Mouse (Mus musculus) thymus, adult 18-20 months (tissue): ENCODE results near the gene Col16a1.
A peak's percentile ranks its signal among the peaks of the same experiment; 100 is the strongest.

Experiments used
- DNase-seq, 2 experiments: peaks; one replicate each; pipeline ENCODE4 v3.0.0; 2022; ENCODE audit warnings: mixed read lengths in 2 of 2

The Col16a1 gene

DNA sequence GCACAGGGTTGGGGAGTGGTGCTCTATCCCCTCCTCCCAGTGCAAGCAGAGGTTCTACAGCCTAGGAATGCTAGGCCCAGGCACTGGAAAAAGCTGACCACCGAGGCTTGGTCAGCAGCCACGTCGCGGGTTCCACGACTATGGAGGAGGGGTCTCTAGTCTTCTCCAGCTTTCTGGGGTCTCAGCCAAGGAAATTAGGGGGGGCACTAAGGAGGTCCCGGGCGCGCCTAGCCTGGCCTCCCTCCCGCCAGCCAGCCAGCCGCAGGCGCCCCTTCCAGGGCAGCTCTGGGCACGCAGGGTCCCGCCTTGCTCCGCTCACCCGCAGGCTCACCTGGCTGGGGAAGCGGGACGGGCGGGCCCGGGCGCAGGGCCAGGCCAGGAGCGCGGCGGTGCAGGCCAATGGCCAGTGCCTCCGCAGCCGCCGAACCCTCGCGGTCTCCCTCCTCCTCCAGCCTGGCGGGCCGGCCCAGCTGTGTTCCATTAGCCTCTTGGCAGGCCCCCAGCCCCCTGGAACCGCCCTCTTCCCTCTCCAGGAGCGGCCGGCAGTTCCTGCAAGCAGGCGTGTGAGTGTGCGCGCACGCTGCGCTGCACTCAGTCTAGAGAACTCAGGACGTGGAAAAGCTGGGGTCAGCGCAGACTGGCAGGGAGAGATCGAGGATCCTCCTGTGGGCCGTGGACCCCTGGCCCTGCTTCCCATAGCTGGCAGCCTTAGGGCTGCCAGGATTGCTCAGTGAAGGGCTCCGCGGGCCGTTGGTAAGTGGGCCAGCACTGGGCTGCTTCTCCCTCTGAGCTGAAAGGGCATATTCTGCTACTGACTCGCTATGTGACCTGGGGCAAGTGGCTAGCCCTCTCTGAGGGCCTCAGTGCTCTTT is at the start of gene Col16a1:
Col16a1 (plus strand) TSS at position 510 of the 872 bp plus-strand sequence.
- DNase-seq = peak; percentile 13 to 28

DNA sequence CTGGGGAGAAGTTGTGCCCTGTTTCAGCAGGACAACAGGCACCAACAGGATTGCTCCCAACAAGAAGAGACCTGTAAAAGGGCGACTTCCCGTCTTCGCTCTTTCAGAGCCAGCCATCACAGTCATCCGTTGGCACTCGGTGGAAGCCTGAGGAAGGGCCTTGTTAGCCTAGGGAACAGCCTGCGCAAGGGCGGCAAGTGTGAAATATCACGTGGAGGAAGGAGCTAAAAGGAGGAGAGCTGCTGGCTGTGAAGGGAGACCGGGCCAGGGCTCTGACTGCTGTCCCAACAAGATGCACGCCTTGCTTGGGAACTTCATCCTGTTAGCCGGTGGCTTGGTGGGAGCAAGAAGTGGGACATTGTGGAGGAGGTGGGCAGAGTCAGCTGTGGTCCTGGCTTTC is 49.5 kb upstream of the Col16a1 start:
- DNase-seq = no peak

- no peak for DNase-seq
Measured at GRCm38 (mm10) chr4:130001710-130002109, 45.9 kb upstream of the Col16a1 start.

GRCm38 (mm10) chr4:130002157-130002556 is 45.5 kb upstream of the Col16a1 start:
- no peak for DNase-seq

GRCm38 (mm10) chr4:130005593-130005992 is 42.0 kb upstream of the Col16a1 start:
- no peak for DNase-seq

GRCm38 (mm10) chr4:130006533-130006932 is 41.1 kb upstream of the Col16a1 start:
- no peak for DNase-seq

DNA sequence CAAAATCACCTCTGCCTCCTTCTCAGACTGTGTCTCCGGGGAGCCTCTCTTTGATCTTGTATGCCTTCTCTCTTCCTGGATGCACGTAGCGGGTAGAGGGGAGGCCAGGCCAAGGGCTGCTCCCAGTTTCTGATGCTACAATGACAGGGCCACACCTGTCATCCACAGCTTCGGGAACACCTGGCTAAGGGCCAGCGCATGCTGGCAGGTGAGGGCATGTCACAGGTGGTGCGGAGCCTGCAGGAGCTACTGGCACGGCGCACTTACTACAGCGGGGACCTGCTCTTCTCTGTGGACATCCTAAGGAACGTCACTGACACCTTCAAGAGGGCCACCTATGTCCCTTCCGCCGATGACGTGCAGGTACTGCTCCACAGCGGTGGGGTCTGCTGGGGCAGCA is 38.6 kb upstream of the Col16a1 start:
- DNase-seq = no peak

GRCm38 (mm10) chr4:130010723-130011122 is 36.9 kb upstream of the Col16a1 start:
- no peak for DNase-seq

GRCm38 (mm10) chr4:130012234-130012633 is 35.4 kb upstream of the Col16a1 start:
- no peak for DNase-seq

DNA sequence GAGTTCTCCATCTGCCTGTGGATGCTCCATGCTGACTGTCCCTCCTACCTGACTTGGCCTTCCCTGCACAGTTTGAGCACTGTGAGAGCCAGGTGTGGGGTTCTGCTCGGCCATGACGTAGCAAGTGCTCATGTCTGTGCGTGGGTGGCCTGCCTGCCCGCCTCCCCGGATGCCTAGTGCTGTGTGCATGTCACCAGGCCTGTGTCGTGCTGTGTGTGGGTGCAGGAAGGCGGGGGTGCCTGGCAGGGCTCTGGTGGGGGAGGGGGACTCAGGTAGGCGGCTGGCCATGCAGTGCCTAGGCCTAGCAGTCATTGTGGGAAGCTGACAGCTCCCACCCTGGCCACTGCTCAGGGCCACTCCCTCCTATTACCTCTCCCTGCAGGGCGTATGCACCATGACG is 34.5 kb upstream of the Col16a1 start:
- no peak for DNase-seq

DNA sequence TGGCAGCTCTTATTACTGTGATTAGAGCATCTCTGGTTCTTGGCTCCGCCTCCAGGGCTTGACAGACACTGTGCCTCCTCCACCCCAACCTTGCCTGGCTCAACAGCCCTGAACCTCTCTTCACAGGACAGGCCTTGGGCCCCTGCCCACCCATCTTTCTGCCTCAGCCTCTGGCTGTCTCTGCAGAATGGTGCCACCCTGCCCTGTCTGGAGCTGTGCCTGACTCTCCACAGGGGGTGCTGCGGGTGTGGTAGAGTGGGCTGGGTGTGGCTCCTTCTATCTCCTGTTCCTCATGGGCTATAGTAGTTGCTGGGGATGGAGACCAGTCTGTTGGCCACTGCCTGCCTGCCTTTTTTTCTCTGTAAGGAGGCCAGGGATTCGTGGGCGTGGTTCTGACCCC is 31.6 kb upstream of the Col16a1 start:
- DNase-seq = no peak

GRCm38 (mm10) chr4:130017036-130017674 is 30.5 kb upstream of the Col16a1 start:
- DNase-seq = peak in 1 of 2 experiments; percentile 40

DNA sequence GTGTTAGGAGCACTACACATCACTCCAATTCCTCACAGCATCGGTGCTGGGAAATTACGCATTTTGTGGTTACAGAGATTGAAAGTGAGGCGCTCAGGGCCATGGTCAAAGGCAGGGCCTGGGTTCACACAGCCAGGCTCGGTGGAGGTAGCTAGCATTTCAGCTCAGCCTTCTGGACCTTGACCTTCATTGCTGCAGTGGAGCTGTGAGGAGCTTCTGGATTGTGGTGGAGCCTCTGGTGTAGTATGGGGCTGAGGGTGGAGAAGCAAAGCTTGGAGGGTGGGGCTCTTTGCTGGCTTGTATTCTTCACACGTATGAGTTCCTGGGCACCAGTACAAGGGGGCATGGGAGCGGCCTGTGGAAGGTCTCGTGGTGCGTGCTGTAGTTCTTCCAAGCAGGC is 24.7 kb upstream of the Col16a1 start:
- DNase-seq = no peak

GRCm38 (mm10) chr4:130023511-130024231 is 24.0 kb upstream of the Col16a1 start:
- no peak for DNase-seq

GRCm38 (mm10) chr4:130025544-130025943 is 22.1 kb upstream of the Col16a1 start:
- DNase-seq = no peak

DNA sequence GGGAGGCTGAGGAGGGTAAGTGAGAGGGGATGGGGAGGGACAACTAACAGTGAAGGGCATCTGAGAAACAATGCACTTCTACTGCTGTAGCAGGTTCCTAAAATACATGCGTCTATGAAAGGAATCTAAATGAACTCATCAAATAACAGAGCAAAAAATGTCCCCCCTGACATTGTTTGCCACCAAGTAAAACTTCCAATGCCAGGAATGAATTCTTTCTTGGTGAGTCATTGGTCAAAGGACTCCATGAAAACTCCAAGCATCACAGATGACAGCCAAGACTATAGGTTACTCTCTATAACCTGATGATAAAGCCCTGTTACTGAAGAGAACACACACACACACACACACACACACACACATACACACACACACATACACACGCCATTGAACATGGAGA is 16.5 kb upstream of the Col16a1 start:
- no peak for DNase-seq

DNA sequence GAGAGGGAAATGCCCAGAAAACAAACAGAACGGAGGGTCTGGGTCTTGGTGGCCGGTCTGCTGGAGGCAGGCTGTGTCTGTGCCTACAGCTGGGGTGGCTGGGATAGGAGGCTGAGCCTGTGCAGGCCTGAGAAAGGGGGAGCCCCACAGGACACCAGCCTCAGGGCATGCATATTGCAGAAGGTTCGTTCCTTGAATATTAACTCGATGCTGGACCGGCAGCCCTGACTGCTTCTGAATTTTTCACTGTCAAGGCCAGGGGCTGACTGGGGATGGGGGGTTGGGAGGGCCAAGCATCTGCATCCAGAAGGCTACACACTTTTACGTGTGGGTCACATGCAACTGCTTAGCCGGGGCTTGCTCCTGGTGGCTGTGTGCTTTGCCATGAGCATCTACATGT is 14.1 kb upstream of the Col16a1 start:
- DNase-seq = no peak

DNA sequence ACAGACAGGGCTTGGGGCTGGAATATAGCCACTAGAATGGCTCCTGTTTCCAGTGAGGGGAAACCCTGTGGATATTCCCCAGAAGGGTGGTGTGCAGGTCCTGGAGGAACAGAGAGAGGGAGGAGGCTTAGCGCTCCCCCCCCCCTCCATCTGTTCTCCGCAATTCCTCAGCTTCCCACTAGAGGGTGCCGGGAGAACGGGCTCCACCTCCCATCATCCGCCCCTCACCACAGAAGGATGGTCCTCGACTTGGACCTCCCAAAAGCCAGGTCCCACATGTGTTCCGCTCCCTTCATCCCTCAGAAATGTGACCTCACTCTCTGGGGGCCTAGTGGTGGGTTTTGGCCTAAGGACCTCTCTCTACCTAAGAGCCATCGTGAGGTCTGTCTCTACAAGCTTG is 11.5 kb upstream of the Col16a1 start:
- no peak for DNase-seq

- no peak for DNase-seq
Measured at GRCm38 (mm10) chr4:130036573-130037401, 10.9 kb upstream of the Col16a1 start.

GRCm38 (mm10) chr4:130039351-130039750 is 8.3 kb upstream of the Col16a1 start:
- DNase-seq = no peak

- no peak for DNase-seq
Measured at GRCm38 (mm10) chr4:130041076-130041475, 6.6 kb upstream of the Col16a1 start.

DNA sequence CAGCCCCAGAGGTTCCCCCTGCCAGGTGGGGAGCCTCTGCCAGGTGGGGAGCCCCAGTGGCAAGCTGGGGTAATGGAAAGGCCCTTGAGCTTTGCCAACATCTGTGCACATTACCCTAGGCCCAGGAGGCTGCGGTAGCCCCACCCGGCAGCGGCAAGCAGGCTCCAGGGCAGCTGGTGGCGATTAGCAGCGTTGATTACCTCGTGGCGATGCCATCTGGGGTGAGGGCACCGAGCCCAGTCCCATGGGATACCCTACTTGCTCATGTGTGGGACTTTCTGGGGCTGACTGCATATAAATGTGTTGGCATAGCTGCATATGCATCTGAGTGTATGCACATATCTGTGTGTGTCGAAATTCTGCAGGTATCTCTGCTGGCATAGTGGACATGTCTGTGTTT is 3.4 kb upstream of the Col16a1 start:
- no peak for DNase-seq

DNA sequence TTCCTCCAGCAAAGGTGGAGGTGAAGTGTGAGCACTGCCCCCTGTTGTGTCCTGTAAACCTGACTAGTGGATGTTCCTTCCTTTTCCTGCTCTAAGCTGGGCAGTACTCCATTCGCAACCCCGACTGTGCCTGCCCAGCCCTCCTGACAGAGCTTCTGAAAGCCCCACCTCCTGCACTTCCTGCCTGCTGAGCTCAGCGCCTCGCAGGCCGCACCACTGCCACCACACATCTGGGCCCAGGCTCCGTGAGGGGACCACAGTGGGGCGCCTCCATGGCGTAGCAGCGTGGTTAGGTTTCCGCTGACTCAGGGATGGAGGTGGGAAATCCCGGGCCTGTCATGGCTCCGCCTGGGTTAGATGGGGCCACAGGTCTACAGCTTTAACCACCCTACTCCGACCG is 2.0 kb upstream of the Col16a1 start:
- DNase-seq = peak; percentile 73 to 76
